Mouse (Mus musculus) hindbrain, postnatal 0 days (tissue): ENCODE results near the gene Atp23. TPM values are rescaled to one million over a fixed set of nuclear protein-coding genes. Genes with fewer than 3 reads are reported as not detected.
A peak's percentile ranks its signal among the peaks of the same experiment; 100 is the strongest.
"Not testable (repeated sequence)": the region's sequence is repeated elsewhere in the genome, so short reads cannot be mapped to it uniquely, and the experiment has no call there.

Experiments
- ATAC-seq: fragments of 200-750 bp; cut with Nextera tagmentation; 2 replicates; pipeline ENCODE4 v1.8.0; 2017; ENCODE audit warnings: mild to moderate bottlenecking, moderate TSS enrichment, moderate library complexity
- DNase-seq: peaks from one replicate; pipeline ENCODE4 v3.0.0-alpha.2; 2015; ENCODE audit warnings: low spot score
- H3K27ac ChIP-seq: fragments of 300-500 bp; sonication (generic); 2 replicates; pipeline ENCODE4 v1.5.1; 2014; ENCODE audit warnings: mild to moderate bottlenecking
- H3K27me3 ChIP-seq: fragments of 300-500 bp; sonication (generic); 2 replicates; pipeline ENCODE4 v1.6.1; 2014; ENCODE audit warnings: low read length, mixed read lengths; ENCODE audit not compliant: insufficient read depth
- H3K36me3 ChIP-seq: fragments of 300-500 bp; sonication (generic); 2 replicates; pipeline ENCODE4 v1.6.1; 2014; ENCODE audit warnings: low read length, mixed read lengths; ENCODE audit not compliant: insufficient read depth
- H3K4me1 ChIP-seq: fragments of 300-500 bp; sonication (generic); 2 replicates; pipeline ENCODE4 v1.6.1; 2014; ENCODE audit warnings: antibody characterized with exemption, low read length, mixed read lengths; ENCODE audit not compliant: insufficient read depth
- H3K4me2 ChIP-seq: fragments of 300-500 bp; sonication (generic); 2 replicates; pipeline ENCODE4 v1.6.1; 2014; ENCODE audit warnings: low read depth, mild to moderate bottlenecking, low read length, moderate library complexity, mixed read lengths
- H3K4me3 ChIP-seq: fragments of 300-500 bp; sonication (generic); 2 replicates; pipeline ENCODE4 v1.5.1; 2014; ENCODE audit warnings: low read length
- H3K9ac ChIP-seq: fragments of 300-500 bp; sonication (generic); replicated peaks from 2 replicates; pipeline ENCODE4 v1.6.1; 2014; ENCODE audit warnings: mild to moderate bottlenecking, low read length, moderate library complexity, mixed read lengths
- H3K9me3 ChIP-seq: fragments of 300-500 bp; sonication (generic); 2 replicates; pipeline ENCODE4 v1.6.1; 2016; ENCODE audit warnings: low read length, mixed read lengths
- CTCF ChIP-seq: IDR thresholded peaks from 2 replicates; pipeline ENCODE4 v1.5.1; 2016; ENCODE audit warnings: antibody characterized with exemption, control low read depth, low read depth
- WGBS: fragments of 180-500 bp; shearing (Covaris S2); extraction: QIAGEN DNeasy Blood & Tissue Kit; methylation state at CpG from one replicate; pipeline ENCODE4 v1.1.7; 2014; 5-methylcytosine and 5-hydroxymethylcytosine counted together
- polyA plus RNA-seq: library from polyadenylated mRNA; unstranded; fragments of >200 nt; fragmentation: Nextera tagmentation; extraction: Ambion mirVana; gene quantifications from 2 replicates; pipeline ENCODE4 v1.2.1, GENCODE M21; 2015
- total RNA-seq: library from RNA; depleted of rRNA; stranded (reverse); fragments of >200 nt; gene quantifications from 2 replicates; pipeline ENCODE4 v1.2.3, GENCODE M21; 2014; rRNA removed

Atp23 gene
- total and polyA plus RNA-seq, 2 experiments from 2014 or later = 12.5 to 20.2 TPM

DNA sequence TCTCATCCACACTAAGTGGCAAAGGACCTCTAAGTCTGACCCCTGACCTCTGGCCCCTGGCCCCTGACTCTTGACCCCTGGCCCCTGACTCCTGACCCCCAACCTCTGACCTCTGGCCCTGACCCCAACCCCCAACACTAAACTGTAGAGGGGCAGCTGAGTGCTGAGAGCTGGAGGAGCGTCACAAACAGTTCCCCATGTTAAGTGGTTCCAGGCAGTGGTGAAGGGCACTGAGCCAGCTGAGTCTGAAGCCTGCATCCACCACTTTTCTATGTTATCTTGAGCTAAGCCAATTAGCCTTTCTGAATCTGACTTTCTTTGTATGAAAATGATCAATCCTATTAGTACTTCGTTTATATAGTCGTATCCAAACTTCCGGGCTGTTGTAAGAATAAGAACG is 69.8 kb downstream of the Atp23 start:
- Histone ChIP-seq H3K9me3 (no peaks in the 10 kb centered on the region), H3K36me3 (no peaks in the 10 kb centered on the region), H3K27ac (no peak overlapping the region), H3K27me3 (no peaks in the 10 kb centered on the region), H3K4me3 (no peak overlapping the region), H3K9ac (no peak overlapping the region), H3K4me1 (peaks cover 4% of the 10 kb centered on the region; the same call in 1 of the 2 replicates), H3K4me2 (no peak overlapping the region)
- no peak for TF ChIP-seq CTCF
- DNase-seq = no peak
- 92% methylated on average over 5 of the region's 5 CpGs for WGBS
- ATAC-seq = no peak

DNA sequence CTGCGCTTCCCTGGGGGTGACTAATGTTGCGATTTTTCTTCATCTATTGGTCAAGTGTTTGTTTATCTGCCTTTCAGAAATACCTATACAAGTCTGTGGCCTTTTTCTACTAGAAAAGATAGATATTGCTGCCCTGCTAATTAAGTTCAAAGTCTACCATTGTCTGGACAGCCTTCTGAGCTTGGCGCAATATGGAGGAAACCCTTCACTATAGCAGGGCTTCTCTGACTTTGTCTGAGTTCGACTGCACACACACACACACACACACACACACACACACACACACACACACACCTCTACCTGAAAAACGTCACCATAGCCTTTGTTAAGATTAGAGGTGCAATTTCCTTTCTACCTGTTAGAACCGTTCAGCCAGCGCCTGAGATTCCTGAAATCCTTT is 72.5 kb downstream of the Atp23 start:
- H3K4me2 ChIP-seq = no peak overlapping the region
- peak overlapping the region; percentile 75 for H3K27ac ChIP-seq
- ATAC-seq (peak; percentile 25; the same call in 1 of the 2 replicates), DNase-seq (no peak)
- no peaks in the 10 kb centered on the region for H3K36me3 ChIP-seq
- TF ChIP-seq CTCF = no peak
- no peaks in the 10 kb centered on the region for H3K27me3 ChIP-seq
- H3K9ac ChIP-seq = no peak overlapping the region
- peaks cover 4% of the 10 kb centered on the region; the same call in 1 of the 2 replicates for H3K4me1 ChIP-seq
- H3K4me3 ChIP-seq = no peak overlapping the region
- 58% methylated on average over 7 of the region's 7 CpGs for WGBS
- no peaks in the 10 kb centered on the region for H3K9me3 ChIP-seq

DNA sequence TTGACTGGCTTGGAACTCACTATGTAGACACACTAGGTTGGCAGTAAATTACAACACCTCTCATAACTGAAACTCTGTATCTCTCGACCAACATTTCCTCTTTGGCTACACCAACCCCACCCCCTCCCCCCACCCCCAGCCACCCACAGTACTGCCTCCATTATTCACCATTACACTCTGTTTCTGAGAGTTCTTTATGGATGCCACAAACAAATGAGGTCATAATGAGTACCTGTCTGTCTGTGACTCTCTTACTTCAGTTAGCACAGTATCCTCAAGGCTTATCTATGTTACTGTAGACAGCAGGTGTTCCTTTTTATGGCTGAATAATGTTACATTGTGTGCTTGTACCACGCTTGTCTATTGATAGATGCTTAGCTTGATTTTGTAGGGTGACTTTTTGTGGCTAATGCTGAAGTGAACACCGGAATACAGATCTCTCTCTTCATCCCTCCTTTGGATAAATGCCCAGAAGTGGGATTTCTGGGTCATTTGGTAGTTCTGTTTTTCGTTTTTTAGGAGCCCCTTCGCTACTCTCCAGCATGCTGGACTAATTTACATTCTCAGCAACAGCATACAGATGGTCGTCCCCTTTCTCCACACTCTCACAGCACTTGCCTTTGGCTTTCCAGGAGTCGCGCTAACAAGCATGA is 73.1 kb downstream of the Atp23 start:
- peak overlapping the region; percentile 75 for H3K27ac ChIP-seq
- H3K9me3 ChIP-seq = no peaks in the 10 kb centered on the region
- ATAC-seq (peak; percentile 93), DNase-seq (peak; percentile 87)
- H3K4me3 ChIP-seq = no peak overlapping the region
- 23% methylated on average over 8 of the region's 8 CpGs for WGBS
- no peak overlapping the region for H3K4me2 ChIP-seq
- no peak overlapping the region for H3K9ac ChIP-seq
- H3K27me3 ChIP-seq = no peaks in the 10 kb centered on the region
- H3K4me1 ChIP-seq = peaks cover 4% of the 10 kb centered on the region; the same call in 1 of the 2 replicates
- H3K36me3 ChIP-seq = no peaks in the 10 kb centered on the region
- no peak for TF ChIP-seq CTCF

DNA sequence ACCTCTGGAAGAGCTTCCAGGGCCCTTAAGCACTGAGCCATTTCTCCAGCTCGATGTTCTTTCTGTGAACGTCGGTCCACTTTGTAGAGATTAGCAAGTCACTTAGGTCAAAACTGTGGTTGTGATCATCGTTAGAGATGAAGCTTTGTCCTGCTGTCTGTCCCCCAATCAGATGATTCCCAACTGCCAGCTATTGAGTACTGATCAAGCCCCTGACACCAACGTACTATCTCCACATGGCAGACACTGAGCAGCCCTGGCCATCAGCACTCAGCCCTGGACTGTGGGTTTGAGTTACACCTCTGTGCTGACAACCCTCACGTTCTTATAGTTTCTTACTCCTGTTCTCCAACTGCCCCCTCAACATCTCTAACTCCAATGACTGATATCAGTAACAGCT is 74.2 kb downstream of the Atp23 start:
- DNase-seq (no peak), ATAC-seq (no peak)
- no peaks in the 10 kb centered on the region for H3K36me3 ChIP-seq
- no peak overlapping the region for H3K27ac ChIP-seq
- H3K9me3 ChIP-seq = no peaks in the 10 kb centered on the region
- 94% methylated on average over 6 of the region's 6 CpGs for WGBS
- H3K4me2 ChIP-seq = no peak overlapping the region
- H3K9ac ChIP-seq = no peak overlapping the region
- no peak overlapping the region for H3K4me3 ChIP-seq
- H3K27me3 ChIP-seq = no peaks in the 10 kb centered on the region
- peaks cover 4% of the 10 kb centered on the region; the same call in 1 of the 2 replicates for H3K4me1 ChIP-seq
- no peak for TF ChIP-seq CTCF

DNA sequence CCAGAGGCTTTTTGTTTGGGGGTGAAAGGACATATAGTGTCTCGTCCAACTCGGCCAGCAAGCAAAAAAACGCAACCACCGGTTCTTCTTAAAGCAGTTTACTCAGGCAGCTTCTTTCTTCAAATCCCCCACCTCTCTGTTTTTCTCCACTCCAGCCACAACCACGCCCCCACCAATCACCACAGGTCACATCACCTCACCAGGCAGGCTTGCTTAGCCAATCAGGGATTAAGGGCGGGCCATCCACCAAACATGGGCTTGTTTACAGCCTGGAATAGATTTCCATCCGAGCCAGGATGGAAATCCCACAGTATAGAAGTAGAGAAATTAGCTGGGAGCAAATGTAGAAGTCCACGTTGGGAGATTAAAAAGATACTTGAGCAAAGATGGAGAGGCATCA is 74.9 kb downstream of the Atp23 start:
- not testable (repeated sequence) for H3K27me3 ChIP-seq, H3K9me3 ChIP-seq, H3K36me3 ChIP-seq, H3K4me2 ChIP-seq, H3K27ac ChIP-seq, ATAC-seq, H3K4me1 ChIP-seq, DNase-seq, H3K9ac ChIP-seq, H3K4me3 ChIP-seq
- WGBS = 90% methylated on average over 8 of the region's 8 CpGs

DNA sequence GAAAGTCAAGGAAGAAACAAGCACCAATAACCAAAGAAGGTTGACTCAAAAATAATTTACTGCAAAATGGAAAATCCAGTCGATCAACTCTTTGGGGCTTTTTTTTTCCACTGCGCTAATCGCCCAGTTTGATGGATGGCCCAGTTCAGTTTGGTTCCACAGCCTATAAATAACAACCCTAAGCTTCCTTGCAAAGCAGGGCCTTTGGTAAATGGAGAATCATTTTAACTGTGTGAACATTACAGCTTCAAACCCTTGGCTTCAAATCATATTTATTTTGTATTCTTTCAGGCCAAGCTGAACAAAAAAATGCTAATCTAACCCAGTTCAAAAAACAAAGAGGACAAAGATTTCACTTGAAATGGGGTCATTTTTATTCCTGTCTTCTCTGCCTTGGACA is 78.7 kb downstream of the Atp23 start:
- H3K4me1 ChIP-seq = no peaks in the 10 kb centered on the region
- no peak for TF ChIP-seq CTCF
- H3K36me3 ChIP-seq = no peaks in the 10 kb centered on the region
- 67% methylated on average over 3 of the region's 3 CpGs for WGBS
- H3K9ac ChIP-seq = no peak overlapping the region
- DNase-seq = no peak
- no peaks in the 10 kb centered on the region for H3K9me3 ChIP-seq
- H3K4me2 ChIP-seq = no peak overlapping the region
- no peak for ATAC-seq
- H3K4me3 ChIP-seq = no peak overlapping the region
- H3K27ac ChIP-seq = peak overlapping the region; percentile 2; the same call in 1 of the 2 replicates
- no peaks in the 10 kb centered on the region for H3K27me3 ChIP-seq

Other genes with a start within 250 kb of the Atp23 start
- 64.5 and 64.7 TPM in 2 replicates for gene Ctdsp2, start 77.4 kb upstream of the Atp23 start, total RNA-seq
- gene Ctdsp2, start 77.4 kb upstream of the Atp23 start, polyA plus RNA-seq = 15.0 and 16.7 TPM in 2 replicates
- 0.52 and 1.3 TPM in 2 replicates for gene Avil, start 99.4 kb upstream of the Atp23 start, total RNA-seq
- 0.98 and 1.4 TPM in 2 replicates for gene Avil, start 99.4 kb upstream of the Atp23 start, polyA plus RNA-seq
- gene Tsfm, start 129.5 kb upstream of the Atp23 start, total RNA-seq = 31.4 and 49.0 TPM in 2 replicates
- 62.4 and 62.7 TPM in 2 replicates for gene Tsfm, start 129.5 kb upstream of the Atp23 start, polyA plus RNA-seq
- 9.3 and 10.0 TPM in 2 replicates for gene Mettl1, start 140.1 kb upstream of the Atp23 start, total RNA-seq
- gene Mettl1, start 140.1 kb upstream of the Atp23 start, polyA plus RNA-seq = 23.8 and 23.9 TPM in 2 replicates
- 0.31 TPM in 1 of 2 replicates, not detected in the other for gene Eef1akmt3, start 140.2 kb upstream of the Atp23 start, total RNA-seq
- 0.19 TPM in 2 replicates for gene Eef1akmt3, start 140.2 kb upstream of the Atp23 start, polyA plus RNA-seq
- 0.26 and 0.58 TPM in 2 replicates for gene Cyp27b1, start 146.9 kb upstream of the Atp23 start, total RNA-seq
- not detected in 2 replicates for gene Cyp27b1, start 146.9 kb upstream of the Atp23 start, polyA plus RNA-seq
- gene March9, start 158.8 kb upstream of the Atp23 start, total RNA-seq = 78.3 and 80.1 TPM in 2 replicates
- 6.7 and 7.0 TPM in 2 replicates for gene March9, start 158.8 kb upstream of the Atp23 start, polyA plus RNA-seq
- 483 and 524 TPM in 2 replicates for gene Cdk4, start 162.2 kb upstream of the Atp23 start, total RNA-seq
- 519 and 563 TPM in 2 replicates for gene Cdk4, start 162.2 kb upstream of the Atp23 start, polyA plus RNA-seq
- 113 and 129 TPM in 2 replicates for gene Tspan31, start 168.9 kb upstream of the Atp23 start, total RNA-seq
- gene Tspan31, start 168.9 kb upstream of the Atp23 start, polyA plus RNA-seq = 105 and 107 TPM in 2 replicates
- gene Agap2, start 173.9 kb upstream of the Atp23 start, total RNA-seq = 229 and 238 TPM in 2 replicates
- 4.1 and 4.9 TPM in 2 replicates for gene Agap2, start 173.9 kb upstream of the Atp23 start, polyA plus RNA-seq
- 118 and 119 TPM in 2 replicates for gene Os9, start 219.8 kb upstream of the Atp23 start, total RNA-seq
- gene Os9, start 219.8 kb upstream of the Atp23 start, polyA plus RNA-seq = 128 and 129 TPM in 2 replicates